Mouse (Mus musculus) CH12.LX (cell line): ENCODE measurements around the gene D10Jhu81e. TPM values are rescaled to one million over a fixed set of nuclear protein-coding genes. Genes with fewer than 3 reads are reported as not detected.

Source experiments
- DNase-seq: peaks from one replicate; pipeline ENCODE4 v3.0.0-alpha.2; 2013; ENCODE audit errors: extremely low read depth
- H3K27ac ChIP-seq: 2 replicates; pipeline ENCODE4 v1.5.1; 2012; ENCODE audit warnings: low read depth, mild to moderate bottlenecking, control low read depth, moderate library complexity; ENCODE audit not compliant: insufficient read depth
- H3K27me3 ChIP-seq: replicated peaks from 2 replicates; pipeline ENCODE3; 2012; ENCODE audit warnings: inconsistent platforms
- H3K36me3 ChIP-seq, 2 experiments: replicated peaks in 1 of 2; 2 replicates each; pipeline versions ENCODE3 to v1.6.1; 2012; ENCODE audit warnings: inconsistent platforms in 1 of 2, low read length in 1 of 2, mild to moderate bottlenecking in 1 of 2, mixed read lengths in 1 of 2, moderate library complexity in 1 of 2; ENCODE audit not compliant: control insufficient read depth in 1 of 2, insufficient read depth in 1 of 2
- H3K4me1 ChIP-seq, 2 experiments: 2 replicates each; pipeline ENCODE4 v1.6.1; 2012; ENCODE audit warnings: inconsistent platforms in 1 of 2, moderate library complexity in 1 of 2; ENCODE audit not compliant: insufficient read depth in 2 of 2, control insufficient read depth in 1 of 2
- H3K4me2 ChIP-seq: 2 replicates; pipeline ENCODE4 v1.6.1; 2012; ENCODE audit warnings: low read depth, mild to moderate bottlenecking, control low read depth; ENCODE audit not compliant: poor library complexity, insufficient read depth, severe bottlenecking
- H3K4me3 ChIP-seq, 3 experiments: fragments of 150-350 bp in 1 of 3; sonication (generic) in 1 of 3; replicated peaks in 1 of 3; 2 replicates each; pipeline versions ENCODE3 to v1.5.1; 2011 to 2012; ENCODE audit warnings: low read depth in 2 of 3, low read length in 2 of 3, mild to moderate bottlenecking in 2 of 3, moderate library complexity in 2 of 3, control low read depth in 1 of 3, improper control_type of control experiment in 1 of 3, inconsistent platforms in 1 of 3, mixed read lengths in 1 of 3; ENCODE audit not compliant: poor library complexity in 1 of 3
- H3K79me2 ChIP-seq: replicated peaks from 2 replicates; pipeline ENCODE4 v1.6.1; 2012; ENCODE audit warnings: mild to moderate bottlenecking, moderate library complexity; ENCODE audit not compliant: control insufficient read depth, poor library complexity, insufficient read depth, severe bottlenecking; ENCODE audit errors: extremely low read depth
- H3K9ac ChIP-seq: 2 replicates; pipeline ENCODE4 v1.6.1; 2012; ENCODE audit warnings: low read depth, mild to moderate bottlenecking, control low read depth, moderate library complexity; ENCODE audit not compliant: insufficient read depth
- H3K9me3 ChIP-seq: replicated peaks from 2 replicates; pipeline ENCODE3; 2012; ENCODE audit warnings: low read length, inconsistent platforms, mixed read lengths
- CHD1 ChIP-seq: IDR thresholded peaks from 2 replicates; pipeline ENCODE4 v1.6.1; 2012; ENCODE audit warnings: low read depth, low read length, improper control_type of control experiment, inconsistent platforms
- CHD2 ChIP-seq: IDR thresholded peaks from 2 replicates; pipeline ENCODE4 v1.6.1; 2011; ENCODE audit warnings: low read length, improper control_type of control experiment
- CTCF ChIP-seq, 2 experiments: IDR thresholded peaks in 1 of 2; conservative IDR thresholded peaks in 1 of 2; 2 replicates each; pipeline ENCODE4 v1.5.1; 2011 to 2012; ENCODE audit warnings: low read depth in 2 of 2, low read length in 2 of 2, improper control_type of control experiment in 1 of 2, inconsistent platforms in 1 of 2, mild to moderate bottlenecking in 1 of 2, moderate library complexity in 1 of 2
- E2F4 ChIP-seq: IDR thresholded peaks from 2 replicates; pipeline ENCODE4 v1.6.1; 2011; ENCODE audit warnings: low read depth, low read length, improper control_type of control experiment; ENCODE audit not compliant: insufficient replicate concordance
- ETS1 ChIP-seq: conservative IDR thresholded peaks from 2 replicates; pipeline ENCODE4 v1.6.1; 2012; ENCODE audit warnings: low read depth, mild to moderate bottlenecking, inconsistent platforms, low read length, improper control_type of control experiment, moderate library complexity
- GABPA ChIP-seq: IDR thresholded peaks from 2 replicates; pipeline ENCODE4 v1.6.1; 2012; ENCODE audit warnings: low read depth, low read length, improper control_type of control experiment, inconsistent platforms; ENCODE audit not compliant: insufficient replicate concordance
- JUND ChIP-seq: conservative IDR thresholded peaks from 2 replicates; pipeline ENCODE4 v1.6.1; 2011; ENCODE audit warnings: low read depth, low read length, improper control_type of control experiment
- MAFK ChIP-seq: IDR thresholded peaks from 2 replicates; pipeline ENCODE4 v1.6.1; 2011; ENCODE audit warnings: low read length, improper control_type of control experiment; ENCODE audit not compliant: insufficient replicate concordance
- MAX ChIP-seq: IDR thresholded peaks from 2 replicates; pipeline ENCODE4 v1.6.1; 2011; ENCODE audit warnings: low read length, improper control_type of control experiment
- MAZ ChIP-seq: IDR thresholded peaks from 2 replicates; pipeline ENCODE4 v1.6.1; 2012; ENCODE audit warnings: low read depth, mild to moderate bottlenecking, inconsistent platforms, low read length, improper control_type of control experiment, moderate library complexity
- MXI1 ChIP-seq: IDR thresholded peaks from 2 replicates; pipeline ENCODE4 v1.6.1; 2011; ENCODE audit warnings: mild to moderate bottlenecking, low read depth, low read length, improper control_type of control experiment
- PAX5 ChIP-seq: IDR thresholded peaks from 2 replicates; pipeline ENCODE4 v1.6.1; 2012; ENCODE audit warnings: low read length, inconsistent platforms, mixed read lengths
- RAD21 ChIP-seq: IDR thresholded peaks from 2 replicates; pipeline ENCODE4 v1.6.1; 2011; ENCODE audit warnings: low read depth, mild to moderate bottlenecking, low read length, improper control_type of control experiment, moderate library complexity
- RCOR1 ChIP-seq: conservative IDR thresholded peaks from 2 replicates; pipeline ENCODE4 v1.6.1; 2012; ENCODE audit warnings: low read depth, mild to moderate bottlenecking, inconsistent platforms, low read length, improper control_type of control experiment
- SIN3A ChIP-seq: IDR thresholded peaks from 2 replicates; pipeline ENCODE4 v1.6.1; 2012; ENCODE audit warnings: low read length, improper control_type of control experiment, inconsistent platforms
- SMC3 ChIP-seq: IDR thresholded peaks from 2 replicates; pipeline ENCODE4 v1.6.1; 2011; ENCODE audit warnings: low read depth, low read length, improper control_type of control experiment
- UBTF ChIP-seq: IDR thresholded peaks from 2 replicates; pipeline ENCODE4 v1.6.1; 2012; ENCODE audit warnings: low read depth, mild to moderate bottlenecking, inconsistent platforms, low read length, improper control_type of control experiment, moderate library complexity
- ZKSCAN1 ChIP-seq: IDR thresholded peaks from 2 replicates; pipeline ENCODE4 v1.6.1; 2012; ENCODE audit warnings: low read depth, inconsistent platforms, low read length, improper control_type of control experiment, borderline replicate concordance
- ZNF384 ChIP-seq: IDR thresholded peaks from 2 replicates; pipeline ENCODE4 v1.6.1; 2012; ENCODE audit warnings: low read depth, low read length, improper control_type of control experiment, inconsistent platforms
- dilution Hi-C: fragments of 300-500 bp; cut with MboI; formaldehyde crosslinking; loops from 2 replicates; pipeline ENCODE4 v1.14.3; 2020; ENCODE audit warnings: low sequenced_read_pairs; ENCODE audit not compliant: extremely low pct_unique_long_range_greater_than_20kb, extremely low pct_ligation_motif_present
- in situ Hi-C: fragments of 300-500 bp; cut with MboI; formaldehyde crosslinking; loops from 3 replicates; pipeline ENCODE4 v1.14.3; 2019; ENCODE audit warnings: low sequenced_read_pairs, low pct_ligation_motif_present, low pct_unique_long_range_greater_than_20kb, mixed read lengths
- polyA plus RNA-seq: library from polyadenylated mRNA; unstranded; fragments of >175 nt; gene quantifications from 2 replicates; pipeline ENCODE4 v1.2.1, GENCODE M21; 2012; ENCODE audit warnings: low read depth; ENCODE audit not compliant: insufficient read length
- total RNA-seq, 2 experiments: library from RNA; depleted of rRNA; stranded (reverse); fragments of 300-350 nt in 1 of 2; fragments of >200 nt in 1 of 2; gene quantifications; 2 replicates each; pipeline ENCODE4 v1.2.3; 2012 to 2014

The D10Jhu81e gene
- total and polyA plus RNA-seq, 3 experiments: 29.9 to 51.0 (median 45.7) TPM

GRCm38 (mm10) chr10:78168792-78169191 is 790 bp downstream of the D10Jhu81e start:
- dilution Hi-C loops (no loop called here), in situ Hi-C loops (loop anchor here (5.0 kb wide), 1 partner anchor 136 kb away; no protein-coding TSS in a partner anchor)
- Histone ChIP-seq H3K27ac (no peak overlapping the region), H3K9me3 (no peaks in the 10 kb centered on the region), H3K79me2 (no peaks in the 10 kb centered on the region), H3K4me1 (peaks cover 17 to 26% of the 10 kb centered on the region in 2 experiments), H3K9ac (peak overlapping the region; percentile 53), H3K4me2 (peak overlapping the region; percentile 63), H3K27me3 (no peaks in the 10 kb centered on the region), H3K4me3 (peak overlapping the region; percentile 77 to 88 (median 85)), H3K36me3 (peaks cover 63 to 80% of the 10 kb centered on the region in 2 experiments)
- no peak for DNase-seq
- no peak for TF ChIP-seq UBTF
- no peak for TF ChIP-seq MAZ
- no peak for TF ChIP-seq PAX5
- no peak for TF ChIP-seq RCOR1
- TF ChIP-seq ETS1: no peak
- TF ChIP-seq GABPA: no peak
- TF ChIP-seq ZNF384: no peak
- TF ChIP-seq E2F4: no peak
- no peak for TF ChIP-seq MAFK
- TF ChIP-seq CHD2: no peak
- no peak for TF ChIP-seq CTCF (conservative IDR thresholded peaks at IDR 0.05 in 1 of 2, IDR thresholded peaks at IDR 0.05 in 1 of 2; ENCODE audit: low read depth in 2 of 2, low read length in 2 of 2)
- TF ChIP-seq SIN3A: no peak
- no peak for TF ChIP-seq RAD21
- no peak for TF ChIP-seq CHD1
- no peak for TF ChIP-seq MXI1
- TF ChIP-seq JUND: no peak
- no peak for TF ChIP-seq SMC3

- no peaks in the 10 kb centered on the region for H3K9me3 ChIP-seq
- no peaks in the 10 kb centered on the region for H3K27me3 ChIP-seq
- H3K4me1 ChIP-seq: peaks cover 17 to 26% of the 10 kb centered on the region in 2 experiments
- no peak overlapping the region for H3K27ac ChIP-seq
- in situ Hi-C loops: loop anchor here (5.0 kb wide), 1 partner anchor 135 kb away; no protein-coding TSS in a partner anchor
- H3K79me2 ChIP-seq: no peaks in the 10 kb centered on the region
- H3K36me3 ChIP-seq: peaks cover 63 to 80% of the 10 kb centered on the region in 2 experiments
- no peak for DNase-seq
- TF ChIP-seq ZKSCAN1: no peak
- TF ChIP-seq MAX: no peak
- TF ChIP-seq, all 38 proteins: peak for 0
- no peak overlapping the region for H3K4me2 ChIP-seq
- H3K9ac ChIP-seq: no peak overlapping the region
- no peak overlapping the region for H3K4me3 ChIP-seq
- dilution Hi-C loops: no loop called here
These were observed 1.8 kb downstream of the D10Jhu81e start for GRCm38 (mm10) chr10:78167775-78168174.
